Mouse (Mus musculus) spleen, adult 2 months (tissue): ENCODE results near the gene Ap3b1.

Experiments used
- CTCF ChIP-seq: fragments of 200-500 bp; IDR thresholded peaks from 2 replicates; pipeline ENCODE4 v1.5.1; 2011; ENCODE audit warnings: mild to moderate bottlenecking, inconsistent platforms; ENCODE audit not compliant: insufficient read depth, insufficient read length, insufficient replicate concordance; ENCODE audit errors: extremely low read depth
- POLR2A ChIP-seq: fragments of 200-500 bp; IDR thresholded peaks from 2 replicates; pipeline ENCODE4 v1.6.1; 2011; ENCODE audit warnings: low read depth, low read length, inconsistent platforms

- no peak for TF ChIP-seq CTCF
- TF ChIP-seq POLR2A = no peak
These were observed 20.4 kb upstream of the Ap3b1 start for GRCm38 (mm10) chr13:94338357-94338756.
